Mouse (Mus musculus) C2C12 (cell line): ENCODE data around the gene Ippk. TPM values are rescaled to one million over a fixed set of nuclear protein-coding genes. Genes with fewer than 3 reads are reported as not detected.

ENCODE experiments used
- H3K27me3 ChIP-seq: one replicate; pipeline ENCODE4 v1.6.1; 2011; ENCODE audit not compliant: control insufficient read depth, insufficient read depth, insufficient read length
- H3K36me3 ChIP-seq: one replicate; pipeline ENCODE4 v1.6.1; 2011; ENCODE audit not compliant: control insufficient read depth, insufficient read depth
- H3K4me3 ChIP-seq: one replicate; pipeline ENCODE4 v1.5.1; 2011; ENCODE audit warnings: mild to moderate bottlenecking, control low read depth; ENCODE audit not compliant: poor library complexity, insufficient read depth, severe bottlenecking
- H3K79me2 ChIP-seq: one replicate; pipeline ENCODE4 v1.6.1; 2011; ENCODE audit not compliant: control insufficient read depth, insufficient read depth
- H3K79me3 ChIP-seq: one replicate; pipeline ENCODE4 v1.6.1; 2011; ENCODE audit warnings: low read depth, control low read depth
- H3ac ChIP-seq: one replicate; pipeline ENCODE3; 2011; ENCODE audit warnings: low read depth; ENCODE audit not compliant: control insufficient read depth, insufficient read length
- CEBPB ChIP-seq: IDR thresholded peaks from one replicate; pipeline ENCODE4 v1.6.1; 2011; ENCODE audit warnings: low read depth, mild to moderate bottlenecking, control low read depth, moderate library complexity
- CTCF ChIP-seq: IDR thresholded peaks from one replicate; pipeline ENCODE4 v1.5.1; 2011; ENCODE audit not compliant: control insufficient read depth, insufficient read depth, insufficient read length
- FOSL1 ChIP-seq: IDR thresholded peaks from one replicate; pipeline ENCODE4 v1.8.0; 2011; ENCODE audit warnings: mild to moderate bottlenecking, low read length; ENCODE audit not compliant: poor library complexity, insufficient read depth, severe bottlenecking
- MAX ChIP-seq: IDR thresholded peaks from one replicate; pipeline ENCODE4 v1.6.1; 2011; ENCODE audit warnings: mild to moderate bottlenecking, control low read depth
- MYOD1 ChIP-seq: IDR thresholded peaks from one replicate; pipeline ENCODE4 v1.6.1; 2011; ENCODE audit warnings: low read depth; ENCODE audit not compliant: control insufficient read depth, insufficient read length
- MYOG ChIP-seq: IDR thresholded peaks from one replicate; pipeline ENCODE4 v1.6.1; 2011; ENCODE audit not compliant: control insufficient read depth, insufficient read length; ENCODE audit errors: extremely low read depth
- USF1 ChIP-seq: IDR thresholded peaks from one replicate; pipeline ENCODE4 v1.6.1; 2011; ENCODE audit warnings: low read depth, mild to moderate bottlenecking, control low read depth, moderate library complexity
- polyA plus RNA-seq: library from polyadenylated mRNA; unstranded; fragments of >200 nt; fragmentation: generic; extraction: Trizol; gene quantifications from one replicate; pipeline ENCODE4 v1.2.1, GENCODE M21; 2012; ENCODE audit warnings: missing spikeins

Ippk gene
- polyA plus RNA-seq, 1 experiment = 5.4 TPM

DNA sequence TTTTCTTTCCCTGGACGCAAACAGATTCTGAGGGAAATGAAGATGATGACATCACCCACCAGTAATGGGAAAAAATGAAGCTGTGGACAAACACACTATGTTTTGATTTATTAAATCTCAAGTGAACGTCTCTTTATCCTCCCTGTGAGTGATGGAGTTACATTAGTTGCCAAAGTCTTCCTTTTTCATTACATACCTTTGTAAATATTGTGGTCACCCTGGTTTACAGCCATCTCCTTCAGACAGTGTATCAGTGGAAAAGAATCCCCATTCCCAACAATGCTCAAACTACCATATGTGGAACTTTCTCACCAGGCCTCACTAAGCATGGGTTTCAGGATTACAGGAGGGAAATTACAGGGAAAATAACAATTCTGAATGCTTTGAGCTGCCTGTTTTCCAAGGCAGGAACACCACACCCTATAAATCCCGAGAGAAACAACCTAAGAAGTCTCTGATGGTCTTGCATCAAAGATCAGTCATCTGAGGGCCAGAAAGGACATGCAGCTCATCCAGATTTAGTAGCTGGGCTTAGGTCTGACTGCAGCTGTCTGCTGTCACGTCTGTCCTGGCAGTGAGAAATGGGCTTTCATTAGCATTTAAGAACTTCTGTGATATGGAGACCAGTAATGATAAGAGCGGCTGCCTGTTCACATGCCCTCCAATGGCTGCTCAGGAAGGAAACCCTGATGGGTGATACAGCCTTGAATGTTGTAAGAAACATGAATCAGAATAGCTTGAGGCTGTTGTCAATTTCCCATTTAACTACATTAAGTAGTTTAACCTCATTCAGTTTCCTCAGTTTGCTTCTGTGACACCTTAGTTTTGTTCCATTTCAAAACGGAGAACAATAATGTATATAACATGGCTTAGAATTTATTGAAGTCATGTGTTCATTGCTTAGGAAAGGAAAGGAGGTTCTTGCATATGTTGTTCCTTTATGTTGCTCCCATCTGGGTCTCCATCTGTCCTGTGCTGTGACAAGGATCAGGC lies 71.6 kb downstream of the Ippk start, which contains the start of gene Tes3-ps:
Gene Tes3-ps (plus strand): TSS at position 943 of the 993 bp plus-strand sequence.
- no peak within 1 kb of the TSS for H3ac ChIP-seq
- H3K79me2 ChIP-seq = no peaks in the 10 kb centered on the region
- no peak for TF ChIP-seq CTCF
- no peak for TF ChIP-seq FOSL1
- no peak for TF ChIP-seq USF1
- no peak for TF ChIP-seq CEBPB
- TF ChIP-seq MYOD1 = peak; percentile 80
- no peaks in the 10 kb centered on the region for H3K79me3 ChIP-seq
- H3K4me3 ChIP-seq = no peak within 1 kb of the TSS
- no peaks in the 10 kb centered on the region for H3K36me3 ChIP-seq
- no peaks in the 10 kb centered on the region for H3K27me3 ChIP-seq

DNA sequence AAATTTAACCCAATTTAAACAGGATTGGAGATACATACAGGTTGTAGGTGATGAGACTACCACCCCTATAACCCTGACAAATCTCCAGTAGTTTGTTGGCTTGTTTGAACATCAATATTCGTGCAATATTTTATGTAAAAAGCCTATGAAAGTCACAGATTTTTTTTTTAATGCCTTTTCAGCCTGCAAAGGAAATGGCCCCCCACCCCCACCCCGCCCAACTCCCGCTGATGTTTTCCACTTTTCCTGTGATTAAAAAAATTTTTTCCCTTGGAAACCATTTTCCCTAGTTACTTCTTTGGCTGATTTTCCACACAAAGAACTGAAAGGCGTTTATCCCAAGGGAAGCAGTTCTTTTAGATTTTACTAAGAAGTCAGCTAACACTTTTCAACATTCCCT lies 83.5 kb downstream of the Ippk start, which contains the start of gene Ecm2:
Gene Ecm2 (plus strand): TSS at position 301 of the 400 bp plus-strand sequence.
- TF ChIP-seq MAX (no peak), USF1 (no peak), CTCF (no peak), FOSL1 (no peak), CEBPB (no peak), MYOD1 (no peak), MYOG (no peak)
- Histone ChIP-seq H3K79me3 (no peaks in the 10 kb centered on the region), H3K4me3 (no peak within 1 kb of the TSS), H3K79me2 (no peaks in the 10 kb centered on the region), H3K36me3 (no peaks in the 10 kb centered on the region), H3K27me3 (no peaks in the 10 kb centered on the region), H3ac (no peak within 1 kb of the TSS)

DNA sequence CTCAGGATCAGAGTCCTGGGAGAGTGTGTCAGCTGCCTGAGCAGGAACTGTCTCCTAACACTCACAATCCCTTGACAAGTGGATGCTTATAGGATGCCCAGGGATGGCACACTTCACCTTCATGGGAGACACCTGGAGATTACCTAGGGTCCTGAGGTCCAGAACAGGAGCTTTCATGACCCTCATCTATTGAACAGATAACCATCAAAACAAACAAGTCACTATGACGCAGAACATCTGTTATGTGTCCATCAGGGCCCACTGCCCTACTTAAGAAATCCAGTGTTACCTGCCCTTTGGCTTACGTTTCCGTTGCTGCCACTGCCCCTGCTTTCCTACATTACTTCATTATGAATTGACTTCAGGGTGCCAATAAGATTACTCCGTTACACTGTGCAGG lies 84.7 kb downstream of the Ippk start:
- H3K79me3 ChIP-seq = no peaks in the 10 kb centered on the region
- H3ac ChIP-seq = no peak overlapping the region
- no peaks in the 10 kb centered on the region for H3K36me3 ChIP-seq
- TF ChIP-seq MYOD1 (no peak), CEBPB (no peak), MYOG (no peak), USF1 (no peak), CTCF (no peak), FOSL1 (no peak), MAX (no peak)
- H3K27me3 ChIP-seq = no peaks in the 10 kb centered on the region
- no peaks in the 10 kb centered on the region for H3K79me2 ChIP-seq
- H3K4me3 ChIP-seq = no peak overlapping the region

GRCm38 (mm10) chr13:49507176-49507575 lies 86.1 kb downstream of the Ippk start:
- no peak overlapping the region for H3K4me3 ChIP-seq
- no peak overlapping the region for H3ac ChIP-seq
- TF ChIP-seq USF1 (no peak), MYOG (no peak), CTCF (no peak), CEBPB (no peak), FOSL1 (no peak), MAX (no peak), MYOD1 (no peak)
- H3K79me2 ChIP-seq = no peaks in the 10 kb centered on the region
- H3K36me3 ChIP-seq = no peaks in the 10 kb centered on the region
- H3K27me3 ChIP-seq = no peaks in the 10 kb centered on the region
- no peaks in the 10 kb centered on the region for H3K79me3 ChIP-seq

Other genes starting within 250 kb of the Ippk start
- 78.6 TPM for gene Ninj1, start 233.8 kb upstream of the Ippk start, polyA plus RNA-seq
- 159 TPM for gene Card19, start 205.2 kb upstream of the Ippk start, polyA plus RNA-seq
- gene Susd3, start 172.5 kb upstream of the Ippk start, polyA plus RNA-seq = 0.25 TPM
- 44.8 TPM for gene Fgd3, start 100.9 kb upstream of the Ippk start, polyA plus RNA-seq
- 42.9 TPM for gene Bicd2, start 79.7 kb upstream of the Ippk start, polyA plus RNA-seq
- gene Tes3-ps, start 72.1 kb downstream of the Ippk start, polyA plus RNA-seq = 0.59 TPM
- 0.04 TPM for gene Ecm2, start 83.6 kb downstream of the Ippk start, polyA plus RNA-seq
- 0.14 TPM for gene Aspn, start 123.2 kb downstream of the Ippk start, polyA plus RNA-seq
- 0.32 TPM for gene Omd, start 161.2 kb downstream of the Ippk start, polyA plus RNA-seq
- 4.6 TPM for gene Ogn, start 186.8 kb downstream of the Ippk start, polyA plus RNA-seq
- gene Cenpp, start 231.5 kb downstream of the Ippk start, polyA plus RNA-seq = 11.2 TPM
- 3.5 TPM for gene Nol8, start 231.8 kb downstream of the Ippk start, polyA plus RNA-seq